Mouse (Mus musculus): ENCODE data around the gene Ccdc191.

The Ccdc191 gene

GRCm38 (mm10) chr16:43980110-43980609 is 90.6 kb downstream of the Ccdc191 start:
- DNase-seq (ENCODE audit: low read depth): peak; percentile 56

- DNase-seq (ENCODE audit: low read depth): no peak
Observed at GRCm38 (mm10) chr16:43986299-43986698, 96.7 kb downstream of the Ccdc191 start.

DNA sequence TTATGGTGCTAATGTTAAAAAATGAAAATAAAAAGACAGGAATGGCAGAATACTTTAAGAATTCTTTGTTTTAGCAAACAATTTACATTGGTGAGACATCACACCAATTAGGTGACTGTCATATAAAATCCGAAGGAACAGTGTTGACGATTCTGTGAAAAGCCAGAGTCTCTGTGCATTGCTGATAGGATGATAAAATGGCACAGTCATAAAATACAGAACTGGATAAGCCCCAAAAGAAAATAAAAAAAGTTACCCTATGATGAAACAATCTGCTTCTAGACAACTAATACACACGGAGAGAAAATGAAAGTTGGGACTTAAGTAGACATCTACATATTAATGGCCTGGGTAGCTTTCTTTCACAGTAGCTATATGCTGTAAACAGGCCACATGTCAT is 105.0 kb downstream of the Ccdc191 start:
- DNase-seq (ENCODE audit: low read depth): no peak

GRCm38 (mm10) chr16:43999111-43999510 is 109.5 kb downstream of the Ccdc191 start:
- DNase-seq (ENCODE audit: low read depth): no peak

DNA sequence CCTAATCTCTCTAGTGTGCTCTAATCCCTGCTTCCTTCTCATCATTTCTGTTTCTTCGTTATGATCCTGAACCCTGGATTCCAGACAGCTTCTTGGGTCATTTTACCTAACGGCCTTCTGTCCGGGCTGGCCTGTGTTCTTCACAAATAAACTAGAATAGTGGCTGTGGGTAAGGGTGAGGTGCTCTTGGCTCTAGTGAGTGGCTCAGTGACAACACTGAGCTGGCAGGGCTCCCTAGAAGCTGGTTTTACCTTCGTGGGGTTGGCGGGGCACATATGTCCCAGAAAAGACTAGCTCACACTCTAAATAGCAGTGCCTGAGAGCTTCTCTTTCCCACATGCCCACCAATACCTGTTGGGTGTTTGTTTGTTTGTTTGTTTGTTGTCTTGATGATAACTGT is 109.9 kb downstream of the Ccdc191 start:
- no peak for DNase-seq (ENCODE audit: low read depth)

DNA sequence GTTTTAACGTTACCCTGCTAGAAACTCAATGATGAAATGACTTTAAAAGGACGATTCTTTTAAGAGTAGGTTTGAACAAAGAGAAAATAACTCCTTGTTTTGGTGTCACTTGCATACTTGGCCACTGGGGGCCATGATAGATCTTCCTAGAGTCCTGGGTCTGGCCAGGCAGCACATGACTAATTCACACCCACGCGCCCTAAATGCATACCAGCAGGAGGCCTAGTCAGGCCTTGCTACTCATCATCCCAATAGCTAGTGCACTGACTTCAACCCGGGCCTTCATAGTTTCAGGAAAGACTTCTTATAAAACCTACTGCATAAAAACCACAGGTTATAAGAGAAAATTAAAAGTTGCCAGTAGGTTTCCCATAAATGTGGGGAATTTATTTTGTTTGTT is 112.5 kb downstream of the Ccdc191 start:
- DNase-seq (ENCODE audit: low read depth): no peak

GRCm38 (mm10) chr16:44011010-44011409 is 121.4 kb downstream of the Ccdc191 start:
- DNase-seq (ENCODE audit: low read depth): no peak
